In genomic region chr1:127206881-127207555, GRCm38 (mm10) we compare ENCODE assay signal across 7 mouse cellular contexts. TPM values are rescaled to one million over a fixed set of nuclear protein-coding genes. Genes with fewer than 3 reads are reported as not detected.
DNase-seq lines count a peak whose midpoint lies in the region; ATAC-seq and TF ChIP-seq lines count a peak whose summit lies in the region.

No protein-coding gene starts in this region.

- no peak for DNase-seq in spleen, adult 2 months (ENCODE audit: low read depth in 1 of 2, low spot score in 2 of 2)
- DNase-seq in spleen, postnatal 14 days (ENCODE audit: low spot score in 2 of 2) = no peak
- no peak for DNase-seq in frontal cortex, adult 2 months (ENCODE audit: extremely low spot score in 1 of 2, low spot score in 1 of 2)
- DNase-seq in cerebellum, adult 8-10 months = no peak

- peak overlapping the region; percentile 92 for H3K4me2 ChIP-seq in forebrain, embryonic 13.5 days
- H3K4me2 ChIP-seq in limb, embryonic 15.5 days = peak overlapping the region; percentile 95
- peak overlapping the region; percentile 97 for H3K4me2 ChIP-seq in stomach, embryonic 16.5 days (ENCODE audit: low read depth, low read length)

- TF ChIP-seq POLR2A in spleen, adult 2 months (IDR thresholded peaks at IDR 0.05; ENCODE audit: low read depth, low read length) = no peak

- peak overlapping the region; percentile 92 for H3K9ac ChIP-seq in forebrain, embryonic 13.5 days
- H3K9ac ChIP-seq in limb, embryonic 15.5 days = 0 out of 2 replicates have a peak overlapping the region, but pooled peaks have one; percentile 23
- peak overlapping the region; percentile 87 for H3K9ac ChIP-seq in stomach, embryonic 16.5 days (ENCODE audit: low read length)

- ATAC-seq in forebrain, embryonic 13.5 days = no peak
- ATAC-seq in limb, embryonic 15.5 days (ENCODE audit: insufficient number of reproducible peaks, low FRiP score, low TSS enrichment, low read depth) = no peak
- no peak for ATAC-seq in stomach, embryonic 16.5 days (ENCODE audit: insufficient read depth, low FRiP score)

- H3K9me3 ChIP-seq in forebrain, embryonic 13.5 days (replicated peaks) = no peaks in the 10 kb centered on the region
- H3K9me3 ChIP-seq in limb, embryonic 15.5 days = no peaks in the 10 kb centered on the region
- no peaks in the 10 kb centered on the region for H3K9me3 ChIP-seq in stomach, embryonic 16.5 days (replicated peaks; ENCODE audit: control insufficient read depth, low read length)

- TF ChIP-seq CTCF in spleen, adult 2 months (IDR thresholded peaks at IDR 0.05; ENCODE audit: extremely low read depth, insufficient read depth, insufficient read length, insufficient replicate concordance) = no peak

- H3K4me1 ChIP-seq in spleen, adult 2 months (ENCODE audit: control insufficient read depth, insufficient read depth, insufficient read length) = peaks cover 8% of the 10 kb centered on the region; the same call in 1 of the 2 replicates
- peaks cover 27% of the 10 kb centered on the region for H3K4me1 ChIP-seq in forebrain, embryonic 13.5 days
- peaks cover 20% of the 10 kb centered on the region for H3K4me1 ChIP-seq in limb, embryonic 15.5 days
- H3K4me1 ChIP-seq in stomach, embryonic 16.5 days (ENCODE audit: control insufficient read depth, insufficient read depth, low read length) = peaks cover 12% of the 10 kb centered on the region

- H3K4me3 ChIP-seq in spleen, adult 2 months (ENCODE audit: extremely low read depth, insufficient read depth, insufficient read length) = 0 out of 2 replicates have a peak overlapping the region, but pooled peaks have one; percentile 14
- H3K4me3 ChIP-seq in forebrain, embryonic 13.5 days = peak overlapping the region; percentile 77
- H3K4me3 ChIP-seq in limb, embryonic 15.5 days = peak overlapping the region; percentile 85
- peak overlapping the region; percentile 94 for H3K4me3 ChIP-seq in stomach, embryonic 16.5 days (replicated peaks; ENCODE audit: low read length)

- H3K27me3 ChIP-seq in spleen, adult 2 months (ENCODE audit: control insufficient read depth, insufficient read depth, low read length) = no peaks in the 10 kb centered on the region
- H3K27me3 ChIP-seq in forebrain, embryonic 13.5 days = no peaks in the 10 kb centered on the region
- no peaks in the 10 kb centered on the region for H3K27me3 ChIP-seq in limb, embryonic 15.5 days
- no peaks in the 10 kb centered on the region for H3K27me3 ChIP-seq in stomach, embryonic 16.5 days (ENCODE audit: control insufficient read depth, insufficient read depth, low read length)

- no peaks in the 10 kb centered on the region for H3K36me3 ChIP-seq in spleen, adult 2 months (ENCODE audit: control insufficient read depth, insufficient read depth, low read length)
- no peaks in the 10 kb centered on the region for H3K36me3 ChIP-seq in forebrain, embryonic 13.5 days (ENCODE audit: poor library complexity, severe bottlenecking)
- no peaks in the 10 kb centered on the region for H3K36me3 ChIP-seq in limb, embryonic 15.5 days
- no peaks in the 10 kb centered on the region for H3K36me3 ChIP-seq in stomach, embryonic 16.5 days (ENCODE audit: control insufficient read depth, insufficient read depth, low read length)

- WGBS in spleen, adult 2 months = 29% methylated on average over 11 of the region's 11 CpGs
- WGBS in forebrain, embryonic 13.5 days = 57% methylated on average over 11 of the region's 11 CpGs
- 63% methylated on average over 11 of the region's 11 CpGs for WGBS in limb, embryonic 15.5 days
- WGBS in stomach, embryonic 16.5 days = 51% methylated on average over 11 of the region's 11 CpGs

- no peak overlapping the region for H3K27ac ChIP-seq in spleen, adult 2 months (ENCODE audit: insufficient read depth, low read length)
- H3K27ac ChIP-seq in forebrain, embryonic 13.5 days = peak overlapping the region; percentile 93
- no peak overlapping the region for H3K27ac ChIP-seq in limb, embryonic 15.5 days
- H3K27ac ChIP-seq in stomach, embryonic 16.5 days (ENCODE audit: low read length) = 0 out of 2 replicates have a peak overlapping the region, but pooled peaks have one; percentile 2

RNA-seq across cellular contexts. Expression of gene Mgat5, which starts 2.2 kb away (rescaled TPM):
- 4.8 and 4.9 TPM in 2 replicates for polyA plus RNA-seq in spleen, adult 2 months (2012; rRNA removed)
- 8.9 and 10.1 TPM in 2 replicates for polyA plus RNA-seq in forebrain, embryonic 13.5 days (2015; fragmentation: Nextera tagmentation; extraction: Ambion mirVana)
- polyA plus RNA-seq in limb, embryonic 15.5 days (2015; fragmentation: Nextera tagmentation; extraction: Ambion mirVana) = 5.3 and 6.7 TPM in 2 replicates
- 5.7 TPM in 2 replicates for polyA plus RNA-seq in stomach, embryonic 16.5 days (2015; fragmentation: Nextera tagmentation; extraction: Ambion mirVana)
- polyA plus RNA-seq in frontal cortex, adult 2 months (2012; rRNA removed) = 34.7 and 36.0 TPM in 2 replicates

Comparison
In these comparisons a context has a peak if more than half of its experiments do, and no peak if none do; other contexts are left out.
1. H3K27ac ChIP-seq: peak in forebrain, embryonic 13.5 days (single experiment) and stomach, embryonic 16.5 days (single experiment); none in spleen, adult 2 months (single experiment) and limb, embryonic 15.5 days (single experiment).
2. H3K4me3 ChIP-seq: peak in every context shown above with its lines; median percentile 94 in stomach, embryonic 16.5 days; 85 in limb, embryonic 15.5 days; 77 in forebrain, embryonic 13.5 days; 14 in spleen, adult 2 months.
3. H3K9ac ChIP-seq: peak in every context shown above with its lines; median percentile 92 in forebrain, embryonic 13.5 days; 87 in stomach, embryonic 16.5 days; 23 in limb, embryonic 15.5 days.
4. Peak in every context shown above with its lines, with median percentiles within 50 percentile points of each other: H3K4me2 ChIP-seq.